Mouse (Mus musculus): Measurements from ENCODE around the gene Ctf1.

- TF ChIP-seq ZKSCAN1 (IDR thresholded peaks at IDR 0.05; ENCODE audit: low read depth, low read length) = no peak
- no peak for TF ChIP-seq CTCF (IDR thresholded peaks at IDR 0.05 in 2 of 3, conservative IDR thresholded peaks at IDR 0.05 in 1 of 3; ENCODE audit: control insufficient read depth in 1 of 3, insufficient read depth in 1 of 3, low read depth in 2 of 3, low read length in 3 of 3, poor library complexity in 1 of 3, severe bottlenecking in 1 of 3)
- no peak for TF ChIP-seq GABPA (IDR thresholded peaks at IDR 0.05; ENCODE audit: low read depth, low read length)
- no peak for TF ChIP-seq EP300 (IDR thresholded peaks at IDR 0.05; ENCODE audit: low read depth in 1 of 2, low read length in 2 of 2)
- no peak for TF ChIP-seq TBP (IDR thresholded peaks at IDR 0.05; ENCODE audit: low read depth, low read length)
- no peak for TF ChIP-seq TCF12 (IDR thresholded peaks at IDR 0.05; ENCODE audit: low read depth, low read length)
- TF ChIP-seq MAX (IDR thresholded peaks at IDR 0.05; ENCODE audit: low read length) = no peak
- TF ChIP-seq POLR2AphosphoS2 (IDR thresholded peaks at IDR 0.05; ENCODE audit: low read length) = no peak
- no peak for TF ChIP-seq TAL1 (IDR thresholded peaks at IDR 0.05; ENCODE audit: low read length)
Measured at GRCm38 (mm10) chr7:127725924-127726323, 13.4 kb downstream of the Ctf1 start.

All from MEL (cell line).